8 mouse cellular contexts compared by ENCODE assay signal in the genomic region with DNA sequence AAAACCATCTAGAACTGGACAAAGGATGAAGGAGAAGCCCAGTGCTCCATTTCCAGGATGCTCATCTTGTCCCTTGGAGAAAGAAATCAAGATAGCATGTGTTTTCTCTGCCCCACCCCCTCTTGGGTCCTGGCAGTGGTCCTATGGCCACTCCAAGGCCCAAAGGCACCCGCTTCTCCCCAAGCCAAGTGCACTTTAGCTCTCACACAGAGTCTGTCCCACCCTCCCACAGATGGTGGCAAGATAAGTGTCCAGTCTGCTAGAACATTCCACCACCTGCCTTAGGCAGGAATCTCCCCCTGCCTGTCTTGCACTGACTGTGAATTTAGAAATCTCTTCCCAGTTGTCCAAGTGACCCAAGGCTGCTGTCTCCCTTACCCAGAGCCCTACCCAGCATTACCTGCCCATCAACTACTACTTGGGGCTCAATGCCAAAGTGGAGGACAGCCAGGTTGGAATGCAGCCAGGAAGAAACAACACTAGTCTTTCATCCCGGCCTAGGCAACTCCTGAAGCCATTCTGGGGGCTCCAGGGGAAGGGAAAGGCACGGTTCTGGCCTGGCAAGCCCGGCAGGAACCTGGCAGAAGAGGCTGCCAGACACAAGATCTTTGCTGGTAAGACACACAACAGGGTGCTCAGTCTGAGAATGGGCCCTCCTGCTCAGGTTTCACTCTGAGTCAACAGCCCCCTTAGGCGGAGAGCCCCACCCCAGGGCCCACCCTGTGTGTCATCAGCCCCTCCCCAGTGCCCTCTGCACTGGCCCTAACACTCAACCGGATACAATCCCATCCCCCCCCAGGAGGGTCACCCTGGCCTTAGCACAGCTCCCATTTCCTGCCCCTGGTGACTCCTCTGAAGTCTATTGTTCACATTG. TPM values are rescaled to one million over a fixed set of nuclear protein-coding genes. Genes with fewer than 3 reads are reported as not detected.
DNase-seq lines count a peak whose midpoint lies in the region; ATAC-seq and TF ChIP-seq lines count a peak whose summit lies in the region.

No protein-coding gene starts in this region.

- H3K4me2 ChIP-seq in hindbrain, embryonic 16.5 days (ENCODE audit: low read length): no peak overlapping the region; the same call in 1 of the 2 replicates
- no peak overlapping the region for H3K4me2 ChIP-seq in liver, embryonic 12.5 days
- no peak overlapping the region for H3K4me2 ChIP-seq in stomach, postnatal 0 days (replicated peaks; ENCODE audit: low read depth)

- no peak for TF ChIP-seq EP300 in stomach, postnatal 0 days (optimal IDR thresholded peaks at IDR 0.05)

- H3K4me1 ChIP-seq in hindbrain, embryonic 16.5 days (ENCODE audit: control insufficient read depth, insufficient read depth, low read depth, low read length): peaks cover 13% of the 10 kb centered on the region
- peaks cover 10% of the 10 kb centered on the region; the same call in 1 of the 2 replicates for H3K4me1 ChIP-seq in liver, embryonic 12.5 days
- H3K4me1 ChIP-seq in stomach, postnatal 0 days (replicated peaks; ENCODE audit: control insufficient read depth, insufficient read depth): peaks cover 8% of the 10 kb centered on the region

- H3K9me3 ChIP-seq in hindbrain, embryonic 16.5 days (ENCODE audit: control insufficient read depth, low read length): no peaks in the 10 kb centered on the region
- H3K9me3 ChIP-seq in liver, embryonic 12.5 days (replicated peaks): no peaks in the 10 kb centered on the region
- H3K9me3 ChIP-seq in stomach, postnatal 0 days (ENCODE audit: control insufficient read depth, low read length): no peaks in the 10 kb centered on the region

- H3K36me3 ChIP-seq in hindbrain, embryonic 16.5 days (ENCODE audit: control insufficient read depth, insufficient read depth, low read length): no peaks in the 10 kb centered on the region
- H3K36me3 ChIP-seq in liver, embryonic 12.5 days: no peaks in the 10 kb centered on the region
- H3K36me3 ChIP-seq in stomach, postnatal 0 days (ENCODE audit: control insufficient read depth, insufficient read depth, low read length): no peaks in the 10 kb centered on the region

- no peak for TF ChIP-seq CTCF in stomach, postnatal 0 days (IDR thresholded peaks at IDR 0.05; ENCODE audit: low read depth)
- no peak for TF ChIP-seq CTCF in left cerebral cortex, adult 2 months (IDR thresholded peaks at IDR 0.05)

- H3K9ac ChIP-seq in hindbrain, embryonic 16.5 days (ENCODE audit: low read depth, low read length): no peak overlapping the region
- H3K9ac ChIP-seq in liver, embryonic 12.5 days: no peak overlapping the region
- H3K9ac ChIP-seq in stomach, postnatal 0 days (ENCODE audit: low read length): no peak overlapping the region

- H3K27ac ChIP-seq in hindbrain, embryonic 16.5 days (ENCODE audit: low read depth, low read length): no peak overlapping the region; the same call in 1 of the 2 replicates
- H3K27ac ChIP-seq in liver, embryonic 12.5 days: no peak overlapping the region
- peak overlapping the region; percentile 18; the same call in 1 of the 2 replicates for H3K27ac ChIP-seq in stomach, postnatal 0 days (replicated peaks)
- H3K27ac ChIP-seq in left cerebral cortex, adult 2 months: no peak overlapping the region

- H3K27me3 ChIP-seq in hindbrain, embryonic 16.5 days (replicated peaks; ENCODE audit: control insufficient read depth, insufficient read depth, low read length): peaks cover 20% of the 10 kb centered on the region
- peaks cover 51% of the 10 kb centered on the region for H3K27me3 ChIP-seq in liver, embryonic 12.5 days (replicated peaks)
- H3K27me3 ChIP-seq in stomach, postnatal 0 days (ENCODE audit: control insufficient read depth, insufficient read depth, low read length): no peaks in the 10 kb centered on the region

- intact Hi-C loops in left cerebral cortex, adult 2 months (cut with DNase I): no loop called here

- peak; percentile 70 for DNase-seq in ES-CJ7 (ENCODE audit: low read depth, low spot score)
- DNase-seq in adrenal gland, postnatal 25 days: peak; percentile 36
- peak; percentile 37 to 53 for DNase-seq in gastrocnemius, adult 8-10 months (ENCODE audit: low spot score in 2 of 2)
- peak; percentile 37 for DNase-seq in stomach, postnatal 0 days (ENCODE audit: low spot score)
- no peak for DNase-seq in left cerebral cortex, adult 2 months (ENCODE audit: extremely low spot score in 1 of 2, low spot score in 2 of 2)

- no peak overlapping the region for H3K4me3 ChIP-seq in hindbrain, embryonic 16.5 days (ENCODE audit: low read length)
- H3K4me3 ChIP-seq in liver, embryonic 12.5 days: no peak overlapping the region
- no peak overlapping the region for H3K4me3 ChIP-seq in stomach, postnatal 0 days (ENCODE audit: low read depth, low read length)
- no peak overlapping the region for H3K4me3 ChIP-seq in left cerebral cortex, adult 2 months

- 37% methylated on average over 6 of the region's 6 CpGs for WGBS in hindbrain, embryonic 16.5 days
- 41% methylated on average over 6 of the region's 6 CpGs for WGBS in liver, embryonic 12.5 days (ENCODE audit: insufficient replicate concordance)
- WGBS in stomach, postnatal 0 days: 36% methylated on average over 6 of the region's 6 CpGs

- peak; percentile 71 for ATAC-seq in hindbrain, embryonic 16.5 days
- ATAC-seq in liver, embryonic 12.5 days: peak; percentile 60
- peak; percentile 50; the same call in 1 of the 2 replicates for ATAC-seq in stomach, postnatal 0 days (ENCODE audit: low FRiP score, low TSS enrichment)
- ATAC-seq in megakaryocyte, adult 5-6 weeks (ENCODE audit: poor library complexity, severe bottlenecking): no peak

RNA-seq across cellular contexts. Expression of a gene that starts 4.5 kb away (rescaled TPM):
- 1.0 and 2.4 TPM in 2 replicates for total RNA-seq in adrenal gland, postnatal 25 days (2021)
- total RNA-seq in gastrocnemius, adult 8-10 months (2022): 1 to 10 TPM; 6.0 to 8.1 (median 7.5) TPM
- polyA plus RNA-seq in hindbrain, embryonic 16.5 days (2015; fragmentation: Nextera tagmentation; extraction: Ambion mirVana): 0.81 and 1.5 TPM in 2 replicates
- 1.1 and 1.7 TPM in 2 replicates for polyA plus RNA-seq in liver, embryonic 12.5 days (2016; fragmentation: Nextera tagmentation; extraction: Ambion mirVana)
- polyA plus RNA-seq in stomach, postnatal 0 days (2015; fragmentation: Nextera tagmentation; extraction: Ambion mirVana): 1.5 and 2.2 TPM in 2 replicates
- 0.05 TPM in 1 of 2 replicates, not detected in the other for total RNA-seq in megakaryocyte, adult 5-6 weeks (2015)
- 0.07 and 0.20 TPM in 2 replicates for total RNA-seq in megakaryocyte, adult 5-6 weeks (2017)
- total RNA-seq in left cerebral cortex, adult 2 months (2021): 1 to 10 TPM in 1 of 2 experiments, under 1 TPM in 1; 0.91 to 1.7 TPM

RNA-seq across cellular contexts. Expression of a gene that starts 59.5 kb away (rescaled TPM):
- 53.8 and 54.2 TPM in 2 replicates for total RNA-seq in adrenal gland, postnatal 25 days (2021)
- 1 to 10 TPM; 5.8 to 7.9 (median 6.7) TPM for total RNA-seq in gastrocnemius, adult 8-10 months (2022)
- polyA plus RNA-seq in hindbrain, embryonic 16.5 days (2015; fragmentation: Nextera tagmentation; extraction: Ambion mirVana): 17.7 and 19.9 TPM in 2 replicates
- 4.7 and 4.8 TPM in 2 replicates for polyA plus RNA-seq in liver, embryonic 12.5 days (2016; fragmentation: Nextera tagmentation; extraction: Ambion mirVana)
- polyA plus RNA-seq in stomach, postnatal 0 days (2015; fragmentation: Nextera tagmentation; extraction: Ambion mirVana): 5.0 and 5.3 TPM in 2 replicates
- total RNA-seq in megakaryocyte, adult 5-6 weeks (2015): 2.6 and 3.3 TPM in 2 replicates
- 1.4 and 2.4 TPM in 2 replicates for total RNA-seq in megakaryocyte, adult 5-6 weeks (2017)
- 10 to 100 TPM; 20.1 to 21.9 TPM for total RNA-seq in left cerebral cortex, adult 2 months (2021)

Comparison
In these comparisons a context has a peak if more than half of its experiments do, and no peak if none do; other contexts are left out.
1. DNase-seq: peak in ES-CJ7 (single experiment), adrenal gland, postnatal 25 days (single experiment), gastrocnemius, adult 8-10 months (2 of 2) and stomach, postnatal 0 days (single experiment); none in left cerebral cortex, adult 2 months (0 of 2).